Mouse (Mus musculus) bone marrow macrophage, adult 2 months (primary cell): ENCODE data around the gene Wdfy3. TPM values are rescaled to one million over a fixed set of nuclear protein-coding genes. Genes with fewer than 3 reads are reported as not detected.
A peak's percentile ranks its signal among the peaks of the same experiment; 100 is the strongest.

Experiments used
- H3K27ac ChIP-seq: 2 replicates; pipeline ENCODE4 v1.5.1; 2012; ENCODE audit warnings: low read depth, low read length; ENCODE audit not compliant: insufficient read depth
- H3K4me1 ChIP-seq: 2 replicates; pipeline ENCODE4 v1.6.1; 2012; ENCODE audit warnings: low read length; ENCODE audit not compliant: control insufficient read depth, insufficient read depth
- H3K4me3 ChIP-seq: 2 replicates; pipeline ENCODE4 v1.5.1; 2012; ENCODE audit warnings: mild to moderate bottlenecking, low read length, moderate library complexity; ENCODE audit not compliant: insufficient read depth
- CTCF ChIP-seq: IDR thresholded peaks from 2 replicates; pipeline ENCODE4 v1.5.1; 2012; ENCODE audit warnings: low read depth, mild to moderate bottlenecking, low read length, moderate library complexity
- POLR2A ChIP-seq: IDR thresholded peaks from 2 replicates; pipeline ENCODE4 v1.6.1; 2012; ENCODE audit warnings: mild to moderate bottlenecking, low read depth, low read length, borderline replicate concordance
- polyA plus RNA-seq: library from polyadenylated mRNA; stranded (reverse); fragments of >200 nt; gene quantifications from 2 replicates; pipeline ENCODE4 v1.2.4, GENCODE M21; 2012; ENCODE audit not compliant: missing spikeins, insufficient read depth, insufficient read length

The Wdfy3 gene
- polyA plus RNA-seq, 1 experiment: 43.0 TPM

DNA sequence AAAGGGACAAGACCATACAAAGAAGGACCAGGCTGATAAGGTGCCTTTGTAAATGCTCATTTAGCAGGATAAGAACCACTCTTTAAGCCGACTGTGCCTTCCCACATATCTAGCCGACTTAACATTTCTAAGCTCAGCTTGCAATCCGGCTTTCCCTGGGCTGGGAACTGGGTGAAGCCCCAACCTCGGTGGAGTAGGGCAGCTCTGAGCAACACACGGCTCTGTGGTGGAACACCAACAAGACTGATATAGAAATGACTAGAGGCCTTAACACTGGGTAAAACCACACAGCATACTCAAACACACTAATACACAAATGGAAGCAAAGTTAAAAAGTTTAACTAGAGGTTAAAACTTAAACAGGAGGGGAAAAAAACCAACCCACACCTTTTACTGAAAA lies 7.9 kb downstream of the Wdfy3 start:
- TF ChIP-seq POLR2A (no peak), CTCF (no peak)
- peak overlapping the region; percentile 94 for H3K27ac ChIP-seq
- H3K4me1 ChIP-seq: peaks cover 62% of the 10 kb centered on the region
- H3K4me3 ChIP-seq: no peak overlapping the region

DNA sequence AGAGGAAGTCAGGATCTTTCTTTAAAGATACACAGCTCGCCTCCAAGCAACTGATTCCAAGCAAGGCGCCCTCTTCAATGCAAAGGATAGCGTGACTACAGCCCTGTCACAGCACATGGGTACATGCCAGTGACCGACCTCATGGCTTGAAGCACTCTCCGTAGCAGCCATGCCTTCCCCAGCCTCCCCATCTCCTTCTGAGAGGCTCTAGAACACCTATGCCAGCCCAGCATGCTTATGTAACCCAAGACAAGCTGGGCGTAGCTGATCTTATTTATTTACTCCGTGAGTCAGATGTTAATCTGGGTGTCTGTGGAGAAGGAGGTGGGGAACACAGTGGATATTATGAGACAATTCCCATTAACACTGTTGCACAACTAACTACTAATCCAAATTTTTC lies 13.8 kb downstream of the Wdfy3 start:
- TF ChIP-seq CTCF: no peak
- peak overlapping the region; percentile 75 for H3K27ac ChIP-seq
- no peak overlapping the region for H3K4me3 ChIP-seq
- H3K4me1 ChIP-seq: peaks cover 58% of the 10 kb centered on the region

DNA sequence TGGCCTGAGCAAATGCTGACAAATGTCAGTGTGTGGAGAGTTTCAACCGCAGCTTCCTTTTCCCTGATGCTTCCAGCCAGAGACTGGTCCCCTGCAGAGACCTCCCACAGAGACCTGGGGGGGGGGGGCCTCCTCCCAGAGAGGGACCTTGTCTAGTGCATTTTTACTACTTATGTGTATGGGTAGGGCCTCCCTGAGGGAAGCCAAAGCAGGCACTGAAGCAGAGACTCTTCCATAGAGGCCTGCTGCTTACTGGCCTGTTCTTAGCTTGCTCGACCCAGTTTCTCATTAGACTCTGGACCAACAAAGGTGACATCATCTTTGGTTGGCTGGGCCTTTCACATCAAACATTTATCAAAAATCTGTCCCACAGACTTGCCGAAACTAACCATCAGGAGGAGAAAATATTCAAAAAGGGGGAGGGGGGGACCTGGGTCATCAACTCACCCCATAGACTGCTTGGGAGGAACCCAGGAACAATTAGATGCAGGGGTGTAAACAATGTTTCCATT lies 14.5 kb downstream of the Wdfy3 start:
- Histone ChIP-seq H3K4me3 (0 out of 2 replicates have a peak overlapping the region, but pooled peaks have one; percentile 2), H3K27ac (peak overlapping the region; percentile 75), H3K4me1 (peaks cover 54% of the 10 kb centered on the region)
- TF ChIP-seq POLR2A (no peak), CTCF (no peak)

DNA sequence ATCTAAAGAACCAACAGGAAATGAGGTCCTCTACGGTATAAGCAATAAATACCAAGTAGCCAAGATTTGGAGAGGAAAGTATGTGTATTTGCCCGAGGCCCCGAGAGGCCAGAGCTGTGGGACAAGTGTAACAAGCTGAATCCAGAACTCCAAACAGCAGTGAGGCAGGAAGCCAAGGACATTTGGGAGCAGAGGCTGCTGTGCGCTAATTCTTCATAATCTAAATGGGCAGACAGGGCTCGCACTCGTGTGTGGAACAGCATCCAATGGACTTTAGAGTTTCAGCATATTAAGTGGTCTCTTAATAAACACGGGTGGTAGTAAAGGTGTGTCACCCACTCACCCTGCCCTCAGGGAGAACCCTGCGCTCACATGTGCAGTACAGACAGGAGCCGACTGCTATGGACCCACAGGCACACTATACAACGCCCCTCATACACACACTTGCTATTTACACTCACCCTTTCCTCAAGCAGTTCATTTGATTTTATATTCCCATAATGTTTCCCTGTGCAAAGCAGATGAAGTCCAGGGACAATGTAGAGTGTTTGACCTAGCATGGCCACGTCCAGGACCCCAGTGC lies 15.1 kb downstream of the Wdfy3 start:
- Histone ChIP-seq H3K4me3 (0 out of 2 replicates have a peak overlapping the region, but pooled peaks have one; percentile 3), H3K27ac (peak overlapping the region; percentile 46), H3K4me1 (peaks cover 50% of the 10 kb centered on the region)

DNA sequence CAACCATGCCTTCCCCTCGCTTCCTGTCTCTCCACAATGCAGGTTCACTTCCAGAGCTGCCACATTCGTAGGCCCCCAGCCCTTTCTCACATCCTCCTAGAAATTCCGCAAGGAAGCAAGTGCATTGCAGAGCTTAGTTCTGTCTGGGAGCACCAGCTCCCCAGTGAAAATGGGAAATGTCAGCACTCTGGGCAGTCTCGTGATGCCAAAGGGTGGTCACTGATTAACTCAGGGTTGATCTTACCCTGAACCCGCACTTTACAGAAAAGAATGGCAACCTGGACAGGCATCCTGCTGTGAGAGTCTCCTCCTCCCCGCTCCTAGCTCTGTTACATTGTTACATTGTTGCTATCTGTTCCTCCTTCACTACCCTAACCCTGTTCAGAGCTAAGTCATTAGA lies 16.8 kb downstream of the Wdfy3 start:
- peaks cover 48% of the 10 kb centered on the region for H3K4me1 ChIP-seq
- no peak overlapping the region for H3K4me3 ChIP-seq
- H3K27ac ChIP-seq: no peak overlapping the region
- TF ChIP-seq CTCF (no peak), POLR2A (no peak)

More for the DNA sequence above, 15.1 kb downstream of the Wdfy3 start:
- TF ChIP-seq POLR2A (no peak), CTCF (no peak)

DNA sequence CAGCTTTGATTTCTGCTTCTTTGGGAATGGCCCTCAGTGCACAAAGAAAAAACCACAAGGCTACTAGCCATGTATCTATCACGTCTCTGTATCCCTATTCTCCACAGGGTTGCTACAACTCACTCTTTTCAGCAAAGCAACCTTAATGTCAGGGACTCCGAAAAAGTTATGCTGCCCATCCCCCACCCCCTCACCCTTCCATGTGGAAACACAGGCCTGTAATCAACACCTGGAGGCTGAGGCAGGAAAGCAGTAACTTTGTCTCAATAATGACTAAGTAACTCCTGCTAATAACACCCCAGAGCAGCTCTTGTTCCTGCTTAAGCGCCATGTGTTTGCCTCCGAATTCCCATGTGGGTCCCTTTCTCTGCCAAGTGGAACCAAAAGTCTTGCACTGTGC lies 17.3 kb downstream of the Wdfy3 start:
- Histone ChIP-seq H3K27ac (no peak overlapping the region), H3K4me1 (peaks cover 44% of the 10 kb centered on the region), H3K4me3 (no peak overlapping the region)
- TF ChIP-seq POLR2A: no peak
- TF ChIP-seq CTCF: no peak

DNA sequence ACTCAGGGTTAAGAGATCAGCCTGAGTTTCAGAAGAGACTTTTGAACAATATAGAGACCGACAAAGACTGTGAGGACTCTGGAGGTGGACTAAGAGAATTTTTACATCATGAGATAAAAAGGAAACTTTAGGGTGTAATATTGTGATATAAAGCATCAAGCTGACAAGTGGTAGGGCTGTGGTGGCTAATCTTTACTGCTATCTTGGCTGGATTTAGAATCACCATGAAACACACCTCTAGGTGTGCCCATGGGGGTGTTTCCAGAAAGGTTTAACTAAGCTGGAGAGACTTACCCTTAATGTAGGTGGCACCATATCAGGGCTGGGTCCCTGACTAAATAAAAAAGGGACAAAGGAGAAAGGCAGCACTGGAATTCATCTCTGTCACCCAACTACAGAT lies 19.0 kb downstream of the Wdfy3 start:
- Histone ChIP-seq H3K27ac (no peak overlapping the region), H3K4me3 (no peak overlapping the region), H3K4me1 (peaks cover 46% of the 10 kb centered on the region)
- no peak for TF ChIP-seq POLR2A
- no peak for TF ChIP-seq CTCF

DNA sequence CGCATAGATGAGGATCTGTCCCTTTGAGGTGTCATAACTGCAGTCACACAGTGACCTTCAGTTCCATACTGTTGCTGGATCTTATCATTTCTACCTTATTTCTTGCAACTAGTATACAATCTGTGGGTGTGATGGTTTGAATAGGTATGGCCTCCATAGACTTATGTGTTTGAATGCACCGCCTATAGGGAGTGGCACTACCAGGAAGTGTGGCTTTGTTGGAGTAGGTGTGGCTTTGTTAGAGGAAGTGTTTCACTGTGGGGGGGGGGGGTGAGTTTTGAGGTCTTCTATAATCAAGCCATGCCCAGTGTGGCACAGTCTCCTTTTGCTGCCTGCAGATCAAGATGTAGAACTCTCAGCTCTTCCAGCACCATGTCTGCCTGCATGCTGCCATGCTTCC lies 21.3 kb downstream of the Wdfy3 start:
- TF ChIP-seq POLR2A (no peak), CTCF (no peak)
- Histone ChIP-seq H3K4me1 (peaks cover 36% of the 10 kb centered on the region), H3K4me3 (no peak overlapping the region), H3K27ac (no peak overlapping the region)

DNA sequence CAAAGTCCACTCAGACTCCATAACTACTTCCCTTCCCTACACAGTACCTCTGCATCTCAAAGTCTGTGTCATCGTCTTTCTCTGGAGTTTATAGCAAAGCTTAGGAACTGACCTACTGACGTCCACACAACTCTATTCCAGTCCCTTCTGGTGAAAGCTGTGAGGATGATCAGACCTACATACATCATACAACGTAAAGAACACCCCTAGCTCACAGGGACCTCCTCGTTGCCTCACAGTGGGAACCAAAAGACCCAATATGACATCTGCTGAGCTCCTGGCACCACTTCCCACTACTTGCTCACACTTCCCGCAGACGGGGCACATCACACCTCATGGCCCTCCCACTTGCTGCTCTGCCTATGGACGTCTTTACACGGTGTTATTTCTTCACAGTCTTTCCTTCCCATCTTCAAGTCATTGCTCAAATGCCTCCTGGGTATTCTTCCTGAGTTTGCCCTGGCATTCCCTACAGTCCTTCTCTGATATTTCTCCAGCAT lies 23.1 kb downstream of the Wdfy3 start:
- peaks cover 19% of the 10 kb centered on the region for H3K4me1 ChIP-seq
- no peak for TF ChIP-seq CTCF
- no peak for TF ChIP-seq POLR2A
- H3K27ac ChIP-seq: peak overlapping the region; percentile 19; the same call in 1 of the 2 replicates
- no peak overlapping the region for H3K4me3 ChIP-seq

DNA sequence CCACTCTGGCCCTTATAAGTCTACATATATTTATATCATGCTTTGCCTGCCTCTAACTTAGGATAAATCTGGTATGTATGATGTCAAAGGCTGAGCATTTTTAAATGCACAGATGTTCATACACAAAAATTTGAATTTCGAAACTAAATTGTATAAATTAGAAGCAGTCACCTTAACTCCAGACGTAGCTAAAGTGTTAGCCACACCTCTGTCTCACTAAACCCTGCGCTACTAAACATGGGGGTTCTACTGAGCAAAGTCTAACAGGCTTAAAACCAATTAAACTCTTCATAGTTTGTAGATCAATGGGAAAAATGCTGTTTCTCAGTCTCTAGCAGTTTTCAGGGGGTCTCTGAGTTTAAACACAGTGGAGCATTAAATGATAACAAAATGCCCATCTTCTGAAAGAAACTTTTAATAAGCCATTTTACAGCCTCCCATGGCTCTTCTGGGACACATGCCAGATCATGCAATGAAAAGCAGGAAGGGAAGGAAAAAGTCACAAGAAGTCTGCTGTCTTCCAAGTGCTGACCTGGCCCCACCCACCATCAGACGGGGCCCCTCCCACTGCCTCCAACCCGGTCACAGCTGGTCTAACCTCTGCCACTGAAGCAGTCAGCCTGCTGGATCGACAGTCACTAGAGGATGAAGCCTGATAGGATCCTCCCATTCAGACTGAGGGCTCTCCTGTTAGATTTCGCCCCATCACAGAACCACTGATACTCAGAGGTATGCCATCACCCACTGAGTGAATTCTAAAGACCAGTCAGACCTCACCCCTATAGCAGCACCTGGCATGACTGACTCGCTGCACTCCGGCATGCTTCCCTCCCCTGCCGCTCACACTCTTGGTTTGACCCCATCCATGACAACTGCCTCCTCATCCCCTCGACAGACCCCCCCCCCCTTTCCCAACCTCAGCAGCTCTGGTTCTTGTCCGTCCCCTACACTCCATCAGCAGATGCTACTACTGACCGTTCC lies 23.8 kb downstream of the Wdfy3 start:
- TF ChIP-seq POLR2A: no peak
- no peak for TF ChIP-seq CTCF
- peaks cover 18% of the 10 kb centered on the region for H3K4me1 ChIP-seq
- H3K27ac ChIP-seq: no peak overlapping the region
- no peak overlapping the region for H3K4me3 ChIP-seq
